Mouse (Mus musculus) cerebellum, postnatal 36 days (tissue): ENCODE data around the gene Lingo1.

Experiments used
- DNase-seq, 2 experiments: peaks; one replicate each; pipeline ENCODE4 v3.0.0; 2021 to 2022; ENCODE audit warnings: mixed read lengths in 2 of 2

The Lingo1 gene

GRCm38 (mm10) chr9:56722089-56722825 lies 74.0 kb downstream of the Lingo1 start:
- peak in 1 of 2 experiments; percentile 45 for DNase-seq

- no peak for DNase-seq
These were observed 77.3 kb downstream of the Lingo1 start for GRCm38 (mm10) chr9:56718984-56719383.

- peak; percentile 21 to 29 for DNase-seq
These were observed 79.7 kb downstream of the Lingo1 start for GRCm38 (mm10) chr9:56716565-56716964.

GRCm38 (mm10) chr9:56716066-56716465 lies 80.2 kb downstream of the Lingo1 start:
- DNase-seq = peak; percentile 58 to 59

- DNase-seq = no peak
These were observed 81.9 kb downstream of the Lingo1 start for GRCm38 (mm10) chr9:56714391-56714790.

GRCm38 (mm10) chr9:56712667-56713369 lies 83.5 kb downstream of the Lingo1 start:
- DNase-seq = no peak

GRCm38 (mm10) chr9:56710958-56711357 lies 85.3 kb downstream of the Lingo1 start:
- no peak for DNase-seq

- DNase-seq = no peak
These were observed 89.7 kb downstream of the Lingo1 start for GRCm38 (mm10) chr9:56706482-56707085.

GRCm38 (mm10) chr9:56701394-56701793 lies 94.9 kb downstream of the Lingo1 start:
- DNase-seq = no peak

GRCm38 (mm10) chr9:56700866-56701265 lies 95.4 kb downstream of the Lingo1 start:
- DNase-seq = no peak

- no peak for DNase-seq
These were observed 97.4 kb downstream of the Lingo1 start for GRCm38 (mm10) chr9:56698715-56699370.

- DNase-seq = no peak
These were observed 102.2 kb downstream of the Lingo1 start for GRCm38 (mm10) chr9:56694079-56694478.

- no peak for DNase-seq
These were observed 105.0 kb downstream of the Lingo1 start for GRCm38 (mm10) chr9:56691226-56691625.

- DNase-seq = no peak
These were observed 105.6 kb downstream of the Lingo1 start for GRCm38 (mm10) chr9:56690679-56691078.

- DNase-seq = no peak
These were observed 108.8 kb downstream of the Lingo1 start for GRCm38 (mm10) chr9:56687490-56687889.

- no peak for DNase-seq
These were observed 109.2 kb downstream of the Lingo1 start for GRCm38 (mm10) chr9:56687145-56687477.

- no peak for DNase-seq
These were observed 109.7 kb downstream of the Lingo1 start for GRCm38 (mm10) chr9:56686339-56687144.

- no peak for DNase-seq
These were observed 113.4 kb downstream of the Lingo1 start for GRCm38 (mm10) chr9:56682826-56683225.

- no peak for DNase-seq
These were observed 114.3 kb downstream of the Lingo1 start for GRCm38 (mm10) chr9:56681950-56682349.

GRCm38 (mm10) chr9:56678929-56679681 lies 117.2 kb downstream of the Lingo1 start:
- no peak for DNase-seq

- DNase-seq = no peak
These were observed 120.6 kb downstream of the Lingo1 start for GRCm38 (mm10) chr9:56675696-56676095.
